Mouse (Mus musculus): ENCODE data around the gene Dcaf8. TPM values are rescaled to one million over a fixed set of nuclear protein-coding genes. Genes with fewer than 3 reads are reported as not detected.

Gene Dcaf8
- polyA plus RNA-seq (2016; fragmentation: Nextera tagmentation; extraction: Ambion mirVana): 179 TPM in 2 replicates

GRCm38 (mm10) chr1:172147835-172148278 is at the start of gene Dcaf8:
Gene Dcaf8, plus strand, starts transcription at chr1:172148084.
- ATAC-seq (ENCODE audit: insufficient number of reproducible peaks, insufficient read depth, low FRiP score, low TSS enrichment, low read depth): peak; percentile 98
- H3K36me3 ChIP-seq: peaks cover 27% of the 10 kb centered on the region

GRCm38 (mm10) chr1:172099325-172100033 is 48.4 kb upstream of the Dcaf8 start:
- WGBS: 91% methylated on average over 6 of the region's 6 CpGs
- H3K9ac ChIP-seq (replicated peaks): no peak overlapping the region
- no peak overlapping the region for H3K4me2 ChIP-seq
- H3K9me3 ChIP-seq: no peaks in the 10 kb centered on the region
- ATAC-seq (ENCODE audit: insufficient number of reproducible peaks, insufficient read depth, low FRiP score, low TSS enrichment, low read depth): no peak
- no peaks in the 10 kb centered on the region for H3K27me3 ChIP-seq
- peaks cover 90% of the 10 kb centered on the region for H3K36me3 ChIP-seq
- peaks cover 2% of the 10 kb centered on the region; the same call in 1 of the 2 replicates for H3K4me1 ChIP-seq (replicated peaks)
- H3K27ac ChIP-seq: no peak overlapping the region
- H3K4me3 ChIP-seq (replicated peaks): no peak overlapping the region

More at GRCm38 (mm10) chr1:172147835-172148278, at the start of gene Dcaf8:
- H3K4me2 ChIP-seq: peak within 1 kb of the TSS; percentile 71
- H3K27me3 ChIP-seq: no peaks in the 10 kb centered on the region
- H3K4me3 ChIP-seq (replicated peaks): peak within 1 kb of the TSS; percentile 88
- peaks cover 13% of the 10 kb centered on the region; the same call in 1 of the 2 replicates for H3K4me1 ChIP-seq (replicated peaks)
- H3K9me3 ChIP-seq: no peaks in the 10 kb centered on the region
- peak within 1 kb of the TSS; percentile 95 for H3K27ac ChIP-seq
- WGBS: 0% methylated on average over 42 of the region's 42 CpGs
- peak within 1 kb of the TSS; percentile 98 for H3K9ac ChIP-seq (replicated peaks)

GRCm38 (mm10) chr1:172103619-172104018 is 44.3 kb upstream of the Dcaf8 start:
- Histone ChIP-seq H3K27me3 (no peaks in the 10 kb centered on the region), H3K9ac (replicated peaks) (no peak overlapping the region), H3K36me3 (peaks cover 94% of the 10 kb centered on the region), H3K27ac (no peak overlapping the region), H3K4me1 (replicated peaks) (peaks cover 8% of the 10 kb centered on the region), H3K4me2 (no peak overlapping the region), H3K9me3 (no peaks in the 10 kb centered on the region), H3K4me3 (replicated peaks) (no peak overlapping the region)
- no peak for ATAC-seq (ENCODE audit: insufficient number of reproducible peaks, insufficient read depth, low FRiP score, low TSS enrichment, low read depth)
- WGBS: 93% methylated on average over 4 of the region's 4 CpGs

DNA sequence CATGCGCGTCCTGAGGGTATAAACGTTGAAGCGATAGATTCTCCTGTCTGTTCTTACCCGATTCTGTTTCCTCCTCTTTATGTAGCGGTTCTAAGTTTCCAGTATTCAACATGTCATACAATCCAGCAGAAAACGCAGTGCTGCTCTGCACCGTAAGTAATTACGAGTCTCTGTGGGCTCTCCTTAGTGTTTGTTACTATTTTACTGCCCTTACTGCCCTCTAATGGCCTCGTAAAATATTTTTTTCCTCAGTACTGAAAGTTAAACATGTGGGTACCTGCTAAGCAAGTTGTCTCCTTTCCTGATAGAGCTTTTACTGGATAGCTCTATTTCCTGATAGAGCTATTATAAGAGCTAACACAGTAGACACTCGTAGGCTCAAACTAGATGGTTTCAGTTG is 42.8 kb upstream of the Dcaf8 start:
- Histone ChIP-seq H3K27me3 (no peaks in the 10 kb centered on the region), H3K4me2 (no peak overlapping the region), H3K9me3 (no peaks in the 10 kb centered on the region), H3K9ac (replicated peaks) (no peak overlapping the region), H3K4me1 (replicated peaks) (peaks cover 8% of the 10 kb centered on the region), H3K4me3 (replicated peaks) (no peak overlapping the region), H3K36me3 (peaks cover 98% of the 10 kb centered on the region), H3K27ac (no peak overlapping the region)
- ATAC-seq (ENCODE audit: insufficient number of reproducible peaks, insufficient read depth, low FRiP score, low TSS enrichment, low read depth): no peak; the same call in 1 of the 2 replicates
- 60% methylated on average over 11 of the region's 11 CpGs for WGBS

DNA sequence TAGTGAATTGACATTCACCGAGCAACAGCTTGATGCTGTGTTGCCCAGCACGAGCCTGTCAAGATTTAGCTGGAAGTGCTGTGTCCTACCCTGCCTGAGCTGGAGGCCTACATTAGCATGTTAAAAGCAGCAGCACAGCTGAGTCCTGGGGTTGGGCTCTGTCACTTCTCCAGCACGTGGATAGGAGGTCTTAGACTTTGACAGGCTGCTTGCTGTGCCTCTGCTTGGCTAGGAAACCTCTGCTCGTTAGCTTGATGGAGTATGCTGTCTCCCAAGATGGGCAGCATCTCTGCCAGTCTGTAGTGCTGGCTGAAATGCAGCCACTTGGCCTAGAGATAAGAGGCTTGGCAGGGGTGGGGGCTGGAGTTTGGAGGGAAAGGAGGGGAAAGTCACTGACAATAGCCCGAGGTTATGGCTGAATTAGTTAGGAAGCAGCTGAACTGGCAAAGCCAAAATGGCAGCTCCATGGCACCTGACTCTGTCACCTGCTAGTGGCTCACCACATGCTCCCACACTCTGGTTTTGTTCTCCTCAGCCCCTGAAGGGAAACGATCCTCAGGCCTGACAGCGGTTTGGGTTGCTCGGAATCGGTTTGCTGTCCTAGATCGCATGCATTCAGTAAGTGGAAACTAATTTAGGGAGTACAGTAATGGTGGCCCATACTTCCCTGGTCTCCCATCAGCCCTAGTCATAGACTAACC is 40.0 kb upstream of the Dcaf8 start:
- WGBS: 83% methylated on average over 10 of the region's 10 CpGs
- H3K27me3 ChIP-seq: no peaks in the 10 kb centered on the region

DNA sequence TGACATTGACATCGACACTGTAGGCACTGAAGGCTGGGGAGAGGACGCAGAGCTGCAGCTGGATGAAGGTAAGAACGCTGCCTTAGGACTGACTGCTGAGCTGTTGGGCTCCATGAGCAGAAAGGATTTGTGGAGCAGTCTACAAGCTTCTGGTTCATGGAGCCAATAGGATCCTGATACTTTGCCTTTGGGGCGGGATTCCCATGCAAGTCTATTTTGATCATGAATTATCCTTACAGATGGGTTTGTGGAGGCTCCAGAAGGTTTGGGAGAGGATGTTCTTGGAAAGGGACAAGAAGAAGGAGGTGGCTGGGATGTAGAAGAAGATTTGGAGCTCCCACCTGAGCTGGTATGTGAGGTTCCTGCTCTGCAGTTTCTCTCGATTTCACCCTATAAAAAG is 30.9 kb upstream of the Dcaf8 start:
- Histone ChIP-seq H3K4me3 (replicated peaks) (no peak overlapping the region), H3K9me3 (no peaks in the 10 kb centered on the region), H3K27ac (no peak overlapping the region), H3K27me3 (no peaks in the 10 kb centered on the region), H3K9ac (replicated peaks) (no peak overlapping the region), H3K36me3 (peaks cover 99% of the 10 kb centered on the region), H3K4me2 (no peak overlapping the region), H3K4me1 (replicated peaks) (no peaks in the 10 kb centered on the region)
- 93% methylated on average over 5 of the region's 5 CpGs for WGBS
- no peak for ATAC-seq (ENCODE audit: insufficient number of reproducible peaks, insufficient read depth, low FRiP score, low TSS enrichment, low read depth)

More for the DNA sequence above, 40.0 kb upstream of the Dcaf8 start:
- Histone ChIP-seq H3K27ac (no peak overlapping the region), H3K4me1 (replicated peaks) (peaks cover 8% of the 10 kb centered on the region), H3K4me2 (no peak overlapping the region), H3K9me3 (no peaks in the 10 kb centered on the region), H3K9ac (replicated peaks) (no peak overlapping the region), H3K4me3 (replicated peaks) (no peak overlapping the region), H3K36me3 (peaks cover 99% of the 10 kb centered on the region)
- ATAC-seq (ENCODE audit: insufficient number of reproducible peaks, insufficient read depth, low FRiP score, low TSS enrichment, low read depth): no peak

DNA sequence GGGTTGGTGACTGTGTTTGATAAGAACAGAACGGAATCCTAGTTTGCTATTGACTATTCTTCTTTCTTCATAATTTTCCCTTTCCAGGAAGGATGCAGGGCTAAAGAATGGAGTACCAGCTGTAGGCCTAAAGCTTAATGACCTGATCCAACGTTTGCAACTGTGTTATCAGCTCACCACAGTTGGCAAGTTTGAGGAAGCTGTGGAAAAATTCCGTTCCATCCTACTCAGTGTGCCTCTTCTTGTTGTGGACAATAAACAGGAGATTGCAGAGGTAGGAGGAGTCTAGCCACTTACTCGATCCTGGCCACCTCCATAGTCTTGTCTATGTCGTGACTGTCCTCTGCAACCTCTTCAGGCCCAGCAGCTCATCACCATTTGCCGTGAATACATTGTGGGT is 28.8 kb upstream of the Dcaf8 start:
- no peak overlapping the region for H3K4me3 ChIP-seq (replicated peaks)
- no peak for ATAC-seq (ENCODE audit: insufficient number of reproducible peaks, insufficient read depth, low FRiP score, low TSS enrichment, low read depth)
- H3K4me2 ChIP-seq: no peak overlapping the region
- no peaks in the 10 kb centered on the region for H3K27me3 ChIP-seq
- H3K4me1 ChIP-seq (replicated peaks): no peaks in the 10 kb centered on the region
- H3K27ac ChIP-seq: no peak overlapping the region
- H3K9ac ChIP-seq (replicated peaks): no peak overlapping the region
- WGBS: 83% methylated on average over 6 of the region's 6 CpGs
- peaks cover 97% of the 10 kb centered on the region for H3K36me3 ChIP-seq
- H3K9me3 ChIP-seq: no peaks in the 10 kb centered on the region

GRCm38 (mm10) chr1:172119720-172120119 is 28.2 kb upstream of the Dcaf8 start:
- ATAC-seq (ENCODE audit: insufficient number of reproducible peaks, insufficient read depth, low FRiP score, low TSS enrichment, low read depth): 0 out of 2 replicates have a peak, but pooled peaks have one; percentile 32
- 59% methylated on average over 3 of the region's 3 CpGs for WGBS
- H3K4me1 ChIP-seq (replicated peaks): no peaks in the 10 kb centered on the region
- H3K4me2 ChIP-seq: no peak overlapping the region
- no peak overlapping the region for H3K4me3 ChIP-seq (replicated peaks)
- no peak overlapping the region for H3K27ac ChIP-seq
- no peaks in the 10 kb centered on the region for H3K27me3 ChIP-seq
- no peak overlapping the region for H3K9ac ChIP-seq (replicated peaks)
- no peaks in the 10 kb centered on the region for H3K9me3 ChIP-seq
- H3K36me3 ChIP-seq: peaks cover 91% of the 10 kb centered on the region

DNA sequence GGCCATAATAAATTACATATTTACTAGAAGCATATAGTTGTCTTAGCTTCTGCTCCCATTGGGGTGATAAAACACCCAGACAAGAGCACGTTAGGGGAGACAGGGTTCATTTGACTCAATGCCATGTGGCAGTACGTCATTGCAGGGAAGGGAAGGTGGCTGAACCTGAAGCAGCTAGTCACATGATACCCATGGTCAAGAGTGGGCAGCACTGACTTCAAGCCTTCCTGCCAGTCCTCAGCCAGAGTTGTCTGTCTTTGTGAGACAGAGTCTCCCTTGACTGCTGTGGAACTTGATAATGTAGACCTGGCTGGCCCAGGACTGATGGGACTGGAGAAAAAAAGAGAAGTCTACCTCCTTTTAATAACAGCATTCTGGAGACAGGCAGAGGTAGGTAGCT is 25.2 kb upstream of the Dcaf8 start:
- no peak overlapping the region for H3K4me2 ChIP-seq
- 85% methylated on average over 2 of the region's 2 CpGs for WGBS
- H3K36me3 ChIP-seq: peaks cover 61% of the 10 kb centered on the region
- H3K4me1 ChIP-seq (replicated peaks): peaks cover 4% of the 10 kb centered on the region
- H3K4me3 ChIP-seq (replicated peaks): no peak overlapping the region
- no peak for ATAC-seq (ENCODE audit: insufficient number of reproducible peaks, insufficient read depth, low FRiP score, low TSS enrichment, low read depth)
- H3K9ac ChIP-seq (replicated peaks): no peak overlapping the region
- no peaks in the 10 kb centered on the region for H3K27me3 ChIP-seq
- no peaks in the 10 kb centered on the region for H3K9me3 ChIP-seq
- H3K27ac ChIP-seq: no peak overlapping the region

- Histone ChIP-seq H3K9me3 (no peaks in the 10 kb centered on the region), H3K36me3 (peaks cover 55% of the 10 kb centered on the region), H3K4me1 (replicated peaks) (peaks cover 7% of the 10 kb centered on the region), H3K4me2 (no peak overlapping the region), H3K27me3 (no peaks in the 10 kb centered on the region), H3K9ac (replicated peaks) (no peak overlapping the region), H3K4me3 (replicated peaks) (no peak overlapping the region), H3K27ac (no peak overlapping the region)
- 83% methylated on average over 6 of the region's 6 CpGs for WGBS
- no peak for ATAC-seq (ENCODE audit: insufficient number of reproducible peaks, insufficient read depth, low FRiP score, low TSS enrichment, low read depth)
Observed at GRCm38 (mm10) chr1:172124572-172124971, 23.3 kb upstream of the Dcaf8 start.

Measured in limb, embryonic 12.5 days (tissue).